8 mouse cellular contexts compared by ENCODE assay signal in genomic region chr14:122464763-122465741, GRCm38 (mm10). TPM values are rescaled to one million over a fixed set of nuclear protein-coding genes. Genes with fewer than 3 reads are reported as not detected.
DNase-seq lines count a peak whose midpoint lies in the region; ATAC-seq lines count a peak whose summit lies in the region.

TSS of gene Zic5 (minus strand) at chr14:122465677.

- peak within 1 kb of the TSS; percentile 96 for H3K4me2 ChIP-seq in heart, embryonic 11.5 days
- peak within 1 kb of the TSS; percentile 74 for H3K4me2 ChIP-seq in liver, embryonic 15.5 days
- peak within 1 kb of the TSS; percentile 96 for H3K4me2 ChIP-seq in stomach, embryonic 16.5 days (ENCODE audit: low read depth, low read length)

- intact Hi-C loops in heart, postnatal 10 days (cut with DNase I): no loop called here

- H3K4me3 ChIP-seq in heart, embryonic 11.5 days (ENCODE audit: low read depth, low read length): peak within 1 kb of the TSS; percentile 57
- H3K4me3 ChIP-seq in liver, embryonic 15.5 days (replicated peaks): peak within 1 kb of the TSS; percentile 49
- H3K4me3 ChIP-seq in stomach, embryonic 16.5 days (replicated peaks; ENCODE audit: low read length): peak within 1 kb of the TSS; percentile 50

- H3K27me3 ChIP-seq in heart, embryonic 11.5 days (ENCODE audit: control insufficient read depth, insufficient read depth, low read length): peaks cover 89% of the 10 kb centered on the region
- peaks cover 95% of the 10 kb centered on the region for H3K27me3 ChIP-seq in liver, embryonic 15.5 days
- peaks cover 89% of the 10 kb centered on the region for H3K27me3 ChIP-seq in stomach, embryonic 16.5 days (ENCODE audit: control insufficient read depth, insufficient read depth, low read length)

- H3K27ac ChIP-seq in heart, embryonic 11.5 days (ENCODE audit: low read depth, low read length): no peak within 1 kb of the TSS
- no peak within 1 kb of the TSS for H3K27ac ChIP-seq in liver, embryonic 15.5 days (replicated peaks)
- no peak within 1 kb of the TSS for H3K27ac ChIP-seq in stomach, embryonic 16.5 days (ENCODE audit: low read length)

- peaks cover 16% of the 10 kb centered on the region; the same call in 1 of the 2 replicates for H3K4me1 ChIP-seq in heart, embryonic 11.5 days (ENCODE audit: control insufficient read depth, insufficient read depth, low read length)
- H3K4me1 ChIP-seq in liver, embryonic 15.5 days (replicated peaks): peaks cover 14% of the 10 kb centered on the region
- H3K4me1 ChIP-seq in stomach, embryonic 16.5 days (ENCODE audit: control insufficient read depth, insufficient read depth, low read length): peaks cover 21% of the 10 kb centered on the region

- under 1% methylated on average over 40 of the region's 62 CpGs for WGBS in heart, embryonic 11.5 days (ENCODE audit: insufficient replicate concordance)
- 2% methylated on average over 62 of the region's 62 CpGs for WGBS in liver, embryonic 15.5 days (ENCODE audit: insufficient replicate concordance)
- WGBS in stomach, embryonic 16.5 days: under 1% methylated on average over 53 of the region's 62 CpGs

- ATAC-seq in heart, embryonic 11.5 days (replicated peaks; ENCODE audit: insufficient number of reproducible peaks, low FRiP score, low TSS enrichment): peak; percentile 56
- ATAC-seq in granulocyte monocyte progenitor cell, adult 5-6 weeks (replicated peaks; ENCODE audit: poor library complexity, severe bottlenecking): peak; percentile 23; the same call in 1 of the 2 replicates
- ATAC-seq in liver, embryonic 15.5 days (ENCODE audit: insufficient read depth): no peak; the same call in 1 of the 2 replicates
- 0 out of 2 replicates have a peak, but pooled peaks have one; percentile 18 for ATAC-seq in stomach, embryonic 16.5 days (ENCODE audit: insufficient read depth, low FRiP score)

- H3K36me3 ChIP-seq in heart, embryonic 11.5 days (ENCODE audit: control insufficient read depth, insufficient read depth, low read length): no peaks in the 10 kb centered on the region
- H3K36me3 ChIP-seq in liver, embryonic 15.5 days (replicated peaks): no peaks in the 10 kb centered on the region
- H3K36me3 ChIP-seq in stomach, embryonic 16.5 days (ENCODE audit: control insufficient read depth, insufficient read depth, low read length): no peaks in the 10 kb centered on the region

- no peak for DNase-seq in heart, postnatal 10 days
- peak; percentile 28 for DNase-seq in CD4-positive helper T cell, adult 2 months (ENCODE audit: low read depth, low spot score)
- peak; percentile 88 for DNase-seq in cerebellum, adult 8-10 months
- no peak for DNase-seq in spleen, postnatal 10 days (ENCODE audit: low spot score in 2 of 2)

- H3K9ac ChIP-seq in heart, embryonic 11.5 days (ENCODE audit: low read depth, low read length): no peak within 1 kb of the TSS
- H3K9ac ChIP-seq in liver, embryonic 15.5 days: no peak within 1 kb of the TSS
- no peak within 1 kb of the TSS for H3K9ac ChIP-seq in stomach, embryonic 16.5 days (ENCODE audit: low read length)

- no peaks in the 10 kb centered on the region for H3K9me3 ChIP-seq in heart, embryonic 11.5 days (replicated peaks; ENCODE audit: control insufficient read depth, low read length)
- H3K9me3 ChIP-seq in liver, embryonic 15.5 days (replicated peaks): no peaks in the 10 kb centered on the region
- H3K9me3 ChIP-seq in stomach, embryonic 16.5 days (replicated peaks; ENCODE audit: control insufficient read depth, low read length): no peaks in the 10 kb centered on the region

RNA-seq across cellular contexts. Expression of gene Zic5, which starts in this region (rescaled TPM):
- 0.16 TPM in 1 of 2 replicates, not detected in the other for polyA plus RNA-seq in heart, embryonic 11.5 days (2014; fragmentation: Nextera tagmentation; extraction: Ambion mirVana)
- not detected for total RNA-seq in heart, postnatal 10 days (2021)
- total RNA-seq in granulocyte monocyte progenitor cell, adult 5-6 weeks (2014; fragmentation: Nextera tagmentation): not detected in 2 replicates
- total RNA-seq in granulocyte monocyte progenitor cell, adult 5-6 weeks (2017): not detected in 2 replicates
- not detected in 2 replicates for polyA plus RNA-seq in liver, embryonic 15.5 days (2015; fragmentation: Nextera tagmentation; extraction: Ambion mirVana)
- not detected in 2 replicates for polyA plus RNA-seq in stomach, embryonic 16.5 days (2015; fragmentation: Nextera tagmentation; extraction: Ambion mirVana)

Comparison
In these comparisons a context has a peak if more than half of its experiments do, and no peak if none do; other contexts are left out.
1. Peak in ATAC-seq, H3K4me3 ChIP-seq and H3K4me2 ChIP-seq in heart, embryonic 11.5 days; RNA of the gene not detected or under 1 TPM.
2. Peak in ATAC-seq in granulocyte monocyte progenitor cell, adult 5-6 weeks; RNA of the gene not detected or under 1 TPM.
3. Peak in ATAC-seq, H3K4me3 ChIP-seq and H3K4me2 ChIP-seq in stomach, embryonic 16.5 days; RNA of the gene not detected or under 1 TPM.
4. DNase-seq: peak in CD4-positive helper T cell, adult 2 months (single experiment) and cerebellum, adult 8-10 months (single experiment); none in heart, postnatal 10 days (0 of 2) and spleen, postnatal 10 days (0 of 2).
5. Peak in every context shown above with its lines, with median percentiles within 50 percentile points of each other: H3K4me2 ChIP-seq and H3K4me3 ChIP-seq.